Mouse (Mus musculus): ENCODE measurements at regions not wholly inside any gene's neighbourhood (a gene's known extent, or its start where the extent isn't known, plus 50 kb on each side); places are given as distances from the start of the nearest gene placed in this dataset.

GRCm38 (mm10) chr12:9478201-9478600, 91.7 kb upstream of the Osr1 start:
- H3K9ac ChIP-seq (replicated peaks; ENCODE audit: low read length, poor library complexity, severe bottlenecking): no peak overlapping the region
- 64% methylated on average over 1 of the region's 1 CpGs for WGBS
- no peak overlapping the region for H3K4me2 ChIP-seq (ENCODE audit: low read depth, low read length, poor library complexity, severe bottlenecking)
- no peaks in the 10 kb centered on the region for H3K27me3 ChIP-seq (ENCODE audit: insufficient read depth, low read length)
- no peak overlapping the region for H3K27ac ChIP-seq (ENCODE audit: low read depth, low read length)
- H3K4me3 ChIP-seq (ENCODE audit: low read depth, low read length): no peak overlapping the region
- no peaks in the 10 kb centered on the region for H3K36me3 ChIP-seq (ENCODE audit: insufficient read depth, low read length)
- no peaks in the 10 kb centered on the region for H3K4me1 ChIP-seq (ENCODE audit: insufficient read depth, low read length)
- TF ChIP-seq CTCF (IDR thresholded peaks at IDR 0.05): no peak
- DNase-seq (ENCODE audit: low spot score): no peak
- ATAC-seq (ENCODE audit: low FRiP score): no peak
- H3K9me3 ChIP-seq (ENCODE audit: low read length): no peaks in the 10 kb centered on the region

DNA sequence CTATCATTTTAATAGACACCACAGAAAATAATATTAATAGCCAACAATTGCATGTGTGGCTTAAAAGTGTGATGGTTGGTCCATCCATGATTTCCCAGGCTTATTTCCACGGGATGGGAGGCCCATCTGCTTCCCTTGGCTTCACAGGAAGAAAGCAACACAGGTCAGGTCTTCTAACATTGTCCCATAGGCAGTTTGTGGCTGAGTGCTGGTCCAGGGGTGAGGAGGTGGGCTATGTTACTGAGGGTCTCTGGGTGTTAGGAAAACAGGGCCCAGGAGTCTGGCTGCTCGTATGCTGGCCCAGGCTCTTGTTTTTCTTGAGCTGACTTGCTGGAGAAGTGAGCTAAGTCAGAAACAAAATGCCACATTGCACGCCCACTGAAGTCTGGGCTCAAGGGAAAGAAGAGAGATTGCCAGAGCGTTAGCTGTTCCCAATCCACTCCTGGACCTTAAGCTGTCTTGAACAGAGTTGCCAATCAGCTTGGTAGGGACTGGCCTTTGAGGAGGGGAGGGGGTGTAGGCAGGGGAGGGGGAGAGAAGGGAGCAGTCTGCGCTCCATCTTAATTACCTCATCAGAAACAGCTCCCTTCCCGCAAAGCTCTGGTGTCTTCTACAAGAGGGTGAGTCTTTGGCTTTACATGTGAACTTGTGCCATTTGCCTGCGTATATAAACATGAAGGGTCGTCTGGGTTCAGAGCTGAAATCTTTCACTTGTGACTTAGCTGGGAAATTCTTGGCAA, 82.1 kb upstream of the Osr1 start:
- TF ChIP-seq CTCF (IDR thresholded peaks at IDR 0.05): no peak
- Histone ChIP-seq H3K27me3 (ENCODE audit: insufficient read depth, low read length) (no peaks in the 10 kb centered on the region), H3K9me3 (ENCODE audit: low read length) (no peaks in the 10 kb centered on the region), H3K27ac (ENCODE audit: low read depth, low read length) (no peak overlapping the region), H3K4me2 (ENCODE audit: low read depth, low read length, poor library complexity, severe bottlenecking) (no peak overlapping the region), H3K4me1 (ENCODE audit: insufficient read depth, low read length) (no peaks in the 10 kb centered on the region), H3K36me3 (ENCODE audit: insufficient read depth, low read length) (no peaks in the 10 kb centered on the region), H3K4me3 (ENCODE audit: low read depth, low read length) (no peak overlapping the region), H3K9ac (replicated peaks; ENCODE audit: low read length, poor library complexity, severe bottlenecking) (no peak overlapping the region)
- WGBS: 72% methylated on average over 8 of the region's 8 CpGs
- no peak for ATAC-seq (ENCODE audit: low FRiP score)
- DNase-seq (ENCODE audit: low spot score): no peak

- no peak for DNase-seq (ENCODE audit: low spot score)
- no peak for ATAC-seq (ENCODE audit: low FRiP score)
- H3K27me3 ChIP-seq (ENCODE audit: insufficient read depth, low read length): no peaks in the 10 kb centered on the region
- H3K9me3 ChIP-seq (ENCODE audit: low read length): no peaks in the 10 kb centered on the region
- no peak for TF ChIP-seq CTCF (IDR thresholded peaks at IDR 0.05)
- no peak overlapping the region for H3K4me3 ChIP-seq (ENCODE audit: low read depth, low read length)
- H3K27ac ChIP-seq (ENCODE audit: low read depth, low read length): no peak overlapping the region
- no peaks in the 10 kb centered on the region for H3K36me3 ChIP-seq (ENCODE audit: insufficient read depth, low read length)
- 73% methylated on average over 5 of the region's 5 CpGs for WGBS
- no peaks in the 10 kb centered on the region for H3K4me1 ChIP-seq (ENCODE audit: insufficient read depth, low read length)
- H3K9ac ChIP-seq (replicated peaks; ENCODE audit: low read length, poor library complexity, severe bottlenecking): no peak overlapping the region
- no peak overlapping the region for H3K4me2 ChIP-seq (ENCODE audit: low read depth, low read length, poor library complexity, severe bottlenecking)
Measured at GRCm38 (mm10) chr12:9513926-9514325, 56.0 kb upstream of the Osr1 start.

GRCm38 (mm10) chr12:9518782-9519181, 51.1 kb upstream of the Osr1 start:
- ATAC-seq (ENCODE audit: low FRiP score) (no peak), DNase-seq (ENCODE audit: low spot score) (no peak)
- H3K4me2 ChIP-seq (ENCODE audit: low read depth, low read length, poor library complexity, severe bottlenecking): no peak overlapping the region
- H3K9me3 ChIP-seq (ENCODE audit: low read length): no peaks in the 10 kb centered on the region
- 75% methylated on average over 7 of the region's 7 CpGs for WGBS
- no peak for TF ChIP-seq CTCF (IDR thresholded peaks at IDR 0.05)
- no peak overlapping the region for H3K27ac ChIP-seq (ENCODE audit: low read depth, low read length)
- no peak overlapping the region for H3K4me3 ChIP-seq (ENCODE audit: low read depth, low read length)
- no peaks in the 10 kb centered on the region for H3K36me3 ChIP-seq (ENCODE audit: insufficient read depth, low read length)
- H3K27me3 ChIP-seq (ENCODE audit: insufficient read depth, low read length): no peaks in the 10 kb centered on the region
- no peak overlapping the region for H3K9ac ChIP-seq (replicated peaks; ENCODE audit: low read length, poor library complexity, severe bottlenecking)
- H3K4me1 ChIP-seq (ENCODE audit: insufficient read depth, low read length): no peaks in the 10 kb centered on the region

DNA sequence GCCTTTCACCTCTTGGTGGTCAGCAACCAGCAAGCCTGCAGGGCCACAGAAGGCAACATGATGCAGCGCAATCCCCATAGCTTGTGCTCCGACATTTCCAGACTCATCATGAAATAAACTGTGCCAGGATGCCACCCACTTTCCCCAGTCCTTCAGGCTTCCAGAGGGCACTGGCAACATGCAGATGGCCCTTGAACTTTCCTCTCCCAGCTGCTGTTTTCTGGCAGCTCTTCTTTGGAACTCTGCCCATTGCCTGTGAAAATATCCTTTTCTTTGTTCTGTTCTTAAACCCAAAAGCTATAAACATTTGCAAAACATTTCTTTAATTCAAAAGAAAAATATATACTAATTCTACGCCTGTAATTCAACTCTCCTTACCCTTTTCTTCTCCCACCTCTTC, 50.6 kb upstream of the Osr1 start:
- WGBS: 63% methylated on average over 3 of the region's 3 CpGs
- no peak for ATAC-seq (ENCODE audit: low FRiP score)
- H3K36me3 ChIP-seq (ENCODE audit: insufficient read depth, low read length): no peaks in the 10 kb centered on the region
- no peak overlapping the region for H3K9ac ChIP-seq (replicated peaks; ENCODE audit: low read length, poor library complexity, severe bottlenecking)
- no peak for TF ChIP-seq CTCF (IDR thresholded peaks at IDR 0.05)
- H3K27ac ChIP-seq (ENCODE audit: low read depth, low read length): no peak overlapping the region
- H3K27me3 ChIP-seq (ENCODE audit: insufficient read depth, low read length): no peaks in the 10 kb centered on the region
- no peaks in the 10 kb centered on the region for H3K9me3 ChIP-seq (ENCODE audit: low read length)
- no peak overlapping the region for H3K4me3 ChIP-seq (ENCODE audit: low read depth, low read length)
- DNase-seq (ENCODE audit: low spot score): no peak
- H3K4me1 ChIP-seq (ENCODE audit: insufficient read depth, low read length): no peaks in the 10 kb centered on the region
- H3K4me2 ChIP-seq (ENCODE audit: low read depth, low read length, poor library complexity, severe bottlenecking): no peak overlapping the region
